Mouse (Mus musculus) cerebellum, adult 8-10 months (tissue): ENCODE measurements at regions not wholly inside any gene's neighbourhood (a gene's known extent, or its start where the extent isn't known, plus 50 kb on each side); places are given as distances from the start of the nearest gene placed in this dataset.

Experiments used
- DNase-seq: peaks from one replicate; pipeline ENCODE4 v3.0.0; 2022

- no peak for DNase-seq
Observed at GRCm38 (mm10) chr2:174848981-174849681, 88.7 kb downstream of the Edn3 start.

DNA sequence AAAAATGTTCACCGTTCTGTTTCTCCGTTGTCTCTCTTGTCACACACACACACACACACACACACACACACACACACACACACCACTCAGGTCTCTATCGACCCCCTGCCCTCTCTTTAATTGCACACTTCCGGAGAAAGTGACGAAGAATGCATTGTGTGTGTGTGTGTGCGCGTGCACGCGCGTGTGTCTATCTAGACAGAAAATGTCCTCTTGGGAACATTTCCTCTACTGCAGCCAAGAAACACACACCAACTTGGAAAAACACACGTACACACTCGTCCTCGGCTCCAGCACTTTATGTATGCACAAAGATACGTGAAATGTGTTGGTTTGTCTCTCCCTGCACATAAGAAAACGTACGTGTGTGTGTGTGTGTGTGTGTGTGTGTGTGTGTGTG is 90.4 kb downstream of the Edn3 start:
- no peak for DNase-seq

GRCm38 (mm10) chr2:174851525-174852330 is 91.3 kb downstream of the Edn3 start:
- DNase-seq = peak; percentile 20

GRCm38 (mm10) chr2:174853786-174854185 is 93.4 kb downstream of the Edn3 start:
- DNase-seq = no peak

GRCm38 (mm10) chr2:174855548-174855947 is 95.1 kb downstream of the Edn3 start:
- DNase-seq = no peak

- no peak for DNase-seq
Observed at GRCm38 (mm10) chr2:174856135-174856534, 95.7 kb downstream of the Edn3 start.

GRCm38 (mm10) chr2:174858011-174858834 is 97.8 kb downstream of the Edn3 start:
- DNase-seq = peak; percentile 38

DNA sequence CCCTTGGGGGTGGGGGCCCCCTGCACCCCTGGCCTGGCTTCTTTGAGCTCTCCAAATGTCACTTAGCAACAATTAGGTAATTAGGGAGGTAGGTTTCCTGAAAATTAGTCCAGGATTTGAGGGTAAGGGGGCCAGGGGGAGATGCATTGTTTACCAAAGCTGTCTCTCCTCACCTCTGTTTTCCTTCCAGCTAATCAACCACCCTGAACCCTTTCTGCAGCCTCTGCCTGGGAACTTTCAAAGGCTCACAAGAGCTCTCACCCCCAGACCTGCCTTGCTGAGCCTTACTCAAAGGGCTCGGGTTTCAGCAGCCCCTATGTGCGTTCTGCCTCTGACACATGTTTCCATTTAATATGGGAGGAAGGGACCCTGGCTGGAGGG is 98.4 kb downstream of the Edn3 start:
- no peak for DNase-seq

GRCm38 (mm10) chr2:174859533-174859932 is 99.1 kb downstream of the Edn3 start:
- peak; percentile 11 for DNase-seq

DNA sequence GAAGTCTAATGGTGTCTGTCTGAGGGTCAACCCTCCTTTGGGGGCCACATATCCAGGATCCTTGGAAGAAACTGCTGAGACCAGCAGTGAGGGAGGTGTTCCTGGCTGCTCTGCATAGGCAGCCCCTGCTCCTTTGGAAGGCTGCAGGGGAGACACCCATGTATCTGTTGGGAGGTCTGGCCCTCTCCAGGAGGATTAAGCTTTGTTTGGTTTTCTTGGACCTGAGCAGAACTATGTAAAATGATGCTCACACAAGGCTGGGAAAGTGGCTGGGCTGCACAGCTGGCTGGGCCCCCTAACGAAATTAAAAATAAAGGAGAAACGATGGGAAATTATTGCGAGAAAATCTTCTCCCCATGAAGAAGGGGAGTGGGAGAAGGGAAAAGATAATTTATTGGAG is 104.2 kb downstream of the Edn3 start:
- DNase-seq = no peak

GRCm38 (mm10) chr2:174866546-174866945 is 106.1 kb downstream of the Edn3 start:
- DNase-seq = no peak

DNA sequence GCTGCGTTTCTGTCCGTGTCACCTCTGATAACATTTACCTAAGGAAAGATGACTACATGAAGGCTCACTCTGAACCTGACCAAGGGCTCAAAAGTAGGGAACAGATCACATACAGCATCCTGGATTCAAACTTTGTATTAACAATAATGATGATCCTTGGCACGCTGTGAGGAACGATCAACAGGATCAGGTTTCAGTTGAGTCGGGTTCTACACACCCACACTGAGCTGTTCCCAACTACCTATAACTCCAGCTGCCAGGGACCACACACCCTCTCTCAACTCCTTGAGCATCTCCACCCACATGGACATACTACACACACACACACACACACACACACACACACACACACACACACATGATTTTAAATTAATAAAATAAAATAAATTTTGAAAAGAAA is 107.0 kb downstream of the Edn3 start:
- DNase-seq = no peak

DNA sequence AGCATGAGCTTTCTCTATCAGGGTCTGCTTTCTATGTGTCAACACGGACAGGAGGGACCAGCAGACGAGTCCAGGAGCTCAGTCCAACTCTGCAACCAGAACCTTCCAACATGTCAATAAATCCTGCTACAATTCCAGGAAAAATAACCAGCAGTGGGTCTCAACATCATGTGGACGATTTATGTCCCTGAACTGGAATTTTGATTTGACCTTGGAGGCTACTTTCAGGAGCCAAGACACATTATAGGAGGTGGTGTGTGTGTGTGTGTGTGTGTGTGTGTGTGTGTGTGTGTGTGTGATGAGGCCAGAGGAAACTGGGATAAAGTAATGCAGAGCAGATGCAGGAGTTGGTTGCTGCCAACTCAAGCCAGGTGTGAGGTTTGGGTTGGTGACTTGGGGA is 107.8 kb downstream of the Edn3 start:
- no peak for DNase-seq

- DNase-seq = no peak
Observed at GRCm38 (mm10) chr2:174868743-174869369, 108.4 kb downstream of the Edn3 start.

GRCm38 (mm10) chr2:174870284-174870683 is 109.9 kb downstream of the Edn3 start:
- no peak for DNase-seq

- no peak for DNase-seq
Observed at GRCm38 (mm10) chr2:174871225-174871624, 110.8 kb downstream of the Edn3 start.

DNA sequence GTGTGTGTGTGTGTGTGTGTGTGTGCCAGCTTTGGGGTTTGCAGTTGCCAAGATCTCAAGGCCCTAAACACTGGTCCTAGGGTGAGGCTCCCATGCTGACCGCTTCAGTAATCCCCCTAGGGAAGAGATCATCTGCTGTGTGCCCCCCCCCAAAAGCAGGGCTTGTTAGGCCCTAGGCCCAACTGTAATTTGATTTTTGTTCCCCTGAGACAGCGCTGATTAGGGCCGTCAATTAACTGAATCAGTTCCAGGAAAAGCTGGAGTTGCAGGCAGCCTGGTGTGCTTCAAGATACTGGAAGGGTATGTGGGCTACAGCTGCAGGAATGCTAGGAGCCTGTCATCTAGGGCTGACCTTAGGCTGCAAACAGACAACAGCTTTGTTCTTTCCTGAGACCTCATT is 111.4 kb downstream of the Edn3 start:
- DNase-seq = no peak

DNA sequence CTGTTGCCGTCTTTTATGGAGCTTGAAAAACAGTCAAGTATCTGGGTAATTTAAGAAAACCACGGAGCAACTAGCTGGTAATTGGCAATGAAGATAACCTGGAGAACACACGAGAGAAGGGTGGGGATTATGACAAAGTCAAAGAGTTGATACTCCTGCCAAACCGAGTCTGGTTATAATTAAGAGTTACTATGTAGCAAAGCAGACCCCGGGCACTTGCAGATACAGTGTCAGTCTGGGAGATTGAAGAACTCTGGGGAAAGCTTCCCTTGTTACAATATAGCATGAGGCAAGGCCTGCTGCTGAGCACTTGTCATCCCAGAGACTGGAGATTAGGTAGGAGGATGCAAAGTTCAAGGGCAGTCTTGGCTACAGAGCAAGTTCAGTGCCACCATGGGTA is 116.5 kb downstream of the Edn3 start:
- DNase-seq = no peak

DNA sequence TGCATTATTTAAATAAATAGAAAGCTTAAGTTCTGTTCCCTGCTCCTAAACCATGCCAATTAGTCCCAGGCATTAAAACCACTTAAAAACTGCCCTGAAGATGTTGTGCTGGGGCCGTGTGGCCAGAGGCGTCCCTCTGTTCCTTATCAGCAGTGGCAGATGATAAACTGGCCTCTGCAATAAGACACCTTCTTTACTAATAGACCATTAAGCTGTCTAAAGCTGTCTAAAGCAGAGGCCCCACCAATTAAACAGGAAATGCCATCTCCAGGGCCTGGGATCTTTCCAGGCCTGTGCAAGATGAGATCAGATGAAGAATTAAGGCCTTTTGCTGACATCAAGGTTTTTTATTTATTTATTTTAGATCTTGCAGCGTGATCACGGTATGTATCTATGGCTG is 118.6 kb downstream of the Edn3 start:
- DNase-seq = no peak

- no peak for DNase-seq
Observed at GRCm38 (mm10) chr2:174880659-174881058, 120.2 kb downstream of the Edn3 start.

DNA sequence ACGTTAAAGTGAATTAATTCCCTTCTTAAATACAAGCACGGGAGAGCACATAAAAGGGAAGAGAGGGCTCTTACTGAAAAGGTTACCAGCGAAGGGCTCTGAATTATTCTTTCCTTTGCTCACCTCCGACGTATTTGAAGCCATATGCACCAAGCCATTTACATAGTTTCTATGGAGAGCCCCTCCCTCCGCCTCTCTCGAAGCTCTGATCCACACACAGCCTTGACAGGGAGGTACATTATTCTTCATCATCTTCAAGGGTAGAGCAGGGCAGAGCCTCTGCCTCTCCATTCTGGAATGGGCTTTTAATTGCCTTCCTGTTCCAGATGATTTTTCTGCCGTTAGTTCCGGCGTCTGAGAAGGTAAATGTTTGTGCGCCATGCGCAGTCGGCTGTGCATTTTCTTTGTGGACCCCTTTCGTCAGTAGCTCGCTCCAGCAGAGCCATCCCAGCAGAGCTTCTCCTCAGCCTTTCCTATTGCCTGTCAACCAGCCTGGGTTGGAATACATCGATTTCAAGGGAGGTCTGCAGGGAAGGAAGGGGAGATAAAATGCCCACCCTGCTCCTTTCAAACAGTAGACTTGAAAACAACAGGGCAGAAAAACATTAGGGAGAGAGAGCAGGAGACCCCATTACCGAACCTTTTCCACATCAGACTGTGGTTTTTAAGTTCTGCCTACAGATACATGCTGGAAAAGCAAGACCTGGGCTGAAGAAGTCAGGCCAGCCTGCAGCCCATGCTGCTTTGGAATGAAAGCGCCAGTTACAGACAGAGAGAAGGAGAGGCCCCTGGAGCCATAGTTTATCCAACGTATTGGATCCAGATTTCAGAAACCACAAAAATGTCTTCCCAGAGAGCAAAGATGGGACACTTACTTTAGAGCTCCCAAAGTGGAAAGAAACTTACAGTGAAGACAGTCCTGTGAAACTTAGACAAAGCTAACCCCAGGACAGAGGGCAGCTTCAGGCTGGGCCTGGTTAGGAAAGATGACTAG is 124.1 kb downstream of the Edn3 start:
- no peak for DNase-seq

DNA sequence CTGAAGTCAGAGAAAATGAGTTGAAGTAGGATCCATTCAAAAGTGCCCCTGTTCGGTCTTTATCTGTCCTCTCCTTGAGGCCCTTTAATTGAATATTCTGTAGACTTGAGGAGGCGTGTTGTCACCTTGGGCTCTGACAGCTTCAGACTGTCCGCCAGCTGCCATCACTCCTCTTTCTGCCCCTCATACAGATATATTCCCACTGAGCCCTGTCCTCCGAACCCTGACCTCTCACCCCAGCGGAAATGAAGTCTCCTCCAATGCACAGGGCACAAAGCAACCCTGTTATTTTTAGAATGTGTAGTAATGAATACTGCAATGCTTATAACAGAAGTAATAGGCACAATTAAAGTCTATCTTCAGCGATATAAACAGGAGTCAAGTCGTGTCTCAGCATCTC is 117.4 kb upstream of the Gm14444 start:
- DNase-seq = no peak
